Mouse (Mus musculus) liver, postnatal 0 days (tissue): ENCODE measurements around the gene Ky. TPM values are rescaled to one million over a fixed set of nuclear protein-coding genes. Genes with fewer than 3 reads are reported as not detected.

Source experiments
- ATAC-seq: fragments of 200-750 bp; cut with Nextera tagmentation; 2 replicates; pipeline ENCODE4 v1.8.0; 2017; ENCODE audit warnings: mild to moderate bottlenecking, moderate library complexity
- DNase-seq: peaks from one replicate; pipeline ENCODE4 v3.0.0-alpha.2; 2016
- H3K27ac ChIP-seq: fragments of 300-500 bp; sonication (generic); 2 replicates; pipeline ENCODE4 v1.5.1; 2014; ENCODE audit warnings: antibody characterized with exemption, moderate library complexity, mild to moderate bottlenecking, low read depth
- H3K27me3 ChIP-seq: fragments of 300-500 bp; sonication (generic); 2 replicates; pipeline ENCODE4 v1.6.1; 2014; ENCODE audit warnings: low read length, control low read depth, mixed read lengths; ENCODE audit not compliant: insufficient read depth
- H3K36me3 ChIP-seq: fragments of 300-500 bp; sonication (generic); replicated peaks from 2 replicates; pipeline ENCODE4 v1.6.1; 2014; ENCODE audit warnings: mild to moderate bottlenecking, control low read depth, low read length, moderate library complexity, mixed read lengths; ENCODE audit not compliant: insufficient read depth
- H3K4me1 ChIP-seq: fragments of 300-500 bp; sonication (generic); 2 replicates; pipeline ENCODE4 v1.6.1; 2014; ENCODE audit warnings: antibody characterized with exemption, mild to moderate bottlenecking, control low read depth; ENCODE audit not compliant: insufficient read depth
- H3K4me2 ChIP-seq: fragments of 300-500 bp; sonication (generic); 2 replicates; pipeline ENCODE4 v1.6.1; 2014; ENCODE audit warnings: low read depth, mild to moderate bottlenecking, low read length, moderate library complexity, mixed read lengths
- H3K4me3 ChIP-seq: fragments of 300-500 bp; sonication (generic); 2 replicates; pipeline ENCODE4 v1.5.1; 2014; ENCODE audit warnings: low read depth, low read length
- H3K9ac ChIP-seq: fragments of 300-500 bp; sonication (generic); replicated peaks from 2 replicates; pipeline ENCODE4 v1.6.1; 2014; ENCODE audit warnings: mild to moderate bottlenecking, moderate library complexity
- H3K9me3 ChIP-seq: fragments of 300-500 bp; sonication (generic); 2 replicates; pipeline ENCODE4 v1.6.1; 2016; ENCODE audit warnings: mild to moderate bottlenecking, control low read depth, low read length, mixed read lengths
- CTCF ChIP-seq: sonication (generic); IDR thresholded peaks from 2 replicates; pipeline ENCODE4 v1.5.1; 2016; ENCODE audit warnings: antibody characterized with exemption, low read depth
- EP300 ChIP-seq: IDR thresholded peaks from 2 replicates; pipeline ENCODE4 v1.6.1; 2016; ENCODE audit warnings: antibody characterized with exemption, low read depth, mild to moderate bottlenecking
- WGBS: fragments of 180-500 bp; shearing (Covaris S2); extraction: QIAGEN DNeasy Blood & Tissue Kit; methylation state at CpG from one replicate; pipeline ENCODE4 v1.1.7; 2014; ENCODE audit not compliant: insufficient replicate concordance; 5-methylcytosine and 5-hydroxymethylcytosine counted together
- polyA plus RNA-seq: library from polyadenylated mRNA; unstranded; fragments of >200 nt; fragmentation: Nextera tagmentation; extraction: Ambion mirVana; gene quantifications from 2 replicates; pipeline ENCODE4 v1.2.1, GENCODE M21; 2015

The Ky gene
- polyA plus RNA-seq, 1 experiment from 2014 or later: not detected

- DNase-seq (no peak), ATAC-seq (no peak)
- no peaks in the 10 kb centered on the region for H3K4me1 ChIP-seq
- no peak overlapping the region for H3K9ac ChIP-seq
- H3K9me3 ChIP-seq: peaks cover 6% of the 10 kb centered on the region
- 0 out of 2 replicates have a peak, but pooled peaks cover 4% of the 10 kb centered on the region for H3K27me3 ChIP-seq
- no peak overlapping the region for H3K4me2 ChIP-seq
- H3K27ac ChIP-seq: no peak overlapping the region
- H3K36me3 ChIP-seq: no peaks in the 10 kb centered on the region
- H3K4me3 ChIP-seq: no peak overlapping the region
- TF ChIP-seq EP300: no peak
- no peak for TF ChIP-seq CTCF
- 75% methylated on average over 3 of the region's 3 CpGs for WGBS
These were observed 48.2 kb downstream of the Ky start for GRCm38 (mm10) chr9:102553781-102554180.

GRCm38 (mm10) chr9:102558463-102558862 lies 52.9 kb downstream of the Ky start:
- H3K4me1 ChIP-seq: no peaks in the 10 kb centered on the region
- H3K9me3 ChIP-seq: peaks cover 7% of the 10 kb centered on the region
- no peak for TF ChIP-seq EP300
- 0 out of 2 replicates have a peak, but pooled peaks have one; percentile 5 for TF ChIP-seq CTCF
- WGBS: 80% methylated on average over 3 of the region's 3 CpGs
- H3K36me3 ChIP-seq: no peaks in the 10 kb centered on the region
- no peak for ATAC-seq
- H3K27me3 ChIP-seq: no peaks in the 10 kb centered on the region
- H3K4me2 ChIP-seq: no peak overlapping the region
- DNase-seq: no peak
- no peak overlapping the region for H3K9ac ChIP-seq
- H3K4me3 ChIP-seq: no peak overlapping the region
- no peak overlapping the region for H3K27ac ChIP-seq

GRCm38 (mm10) chr9:102572888-102573287 lies 67.3 kb downstream of the Ky start:
- no peaks in the 10 kb centered on the region for H3K36me3 ChIP-seq
- 72% methylated on average over 5 of the region's 5 CpGs for WGBS
- H3K9ac ChIP-seq: no peak overlapping the region

GRCm38 (mm10) chr9:102577480-102577879 lies 71.9 kb downstream of the Ky start:
- no peak for TF ChIP-seq CTCF
- TF ChIP-seq EP300: no peak
- ATAC-seq: no peak
- WGBS: 36% methylated on average over 5 of the region's 5 CpGs
- H3K4me3 ChIP-seq: no peak overlapping the region
- no peak overlapping the region for H3K27ac ChIP-seq
- H3K9ac ChIP-seq: no peak overlapping the region
- H3K4me2 ChIP-seq: no peak overlapping the region
- H3K36me3 ChIP-seq: no peaks in the 10 kb centered on the region
- H3K9me3 ChIP-seq: 0 out of 2 replicates have a peak, but pooled peaks cover 3% of the 10 kb centered on the region
- H3K4me1 ChIP-seq: no peaks in the 10 kb centered on the region; the same call in 1 of the 2 replicates
- no peak for DNase-seq
- no peaks in the 10 kb centered on the region for H3K27me3 ChIP-seq

More at GRCm38 (mm10) chr9:102572888-102573287, 67.3 kb downstream of the Ky start:
- Histone ChIP-seq H3K27me3 (no peaks in the 10 kb centered on the region), H3K27ac (no peak overlapping the region), H3K4me1 (no peaks in the 10 kb centered on the region; the same call in 1 of the 2 replicates), H3K9me3 (0 out of 2 replicates have a peak, but pooled peaks cover 3% of the 10 kb centered on the region), H3K4me3 (no peak overlapping the region), H3K4me2 (no peak overlapping the region)
- no peak for ATAC-seq
- DNase-seq: no peak
- TF ChIP-seq EP300: no peak
- TF ChIP-seq CTCF: no peak

- no peak for ATAC-seq
- TF ChIP-seq EP300 (no peak), CTCF (no peak)
- Histone ChIP-seq H3K4me1 (no peaks in the 10 kb centered on the region; the same call in 1 of the 2 replicates), H3K4me2 (no peak overlapping the region), H3K27ac (no peak overlapping the region), H3K36me3 (peaks cover 17% of the 10 kb centered on the region; the same call in 1 of the 2 replicates), H3K9ac (no peak overlapping the region), H3K4me3 (no peak overlapping the region), H3K9me3 (no peaks in the 10 kb centered on the region), H3K27me3 (no peaks in the 10 kb centered on the region)
- no peak for DNase-seq
- 69% methylated on average over 12 of the region's 12 CpGs for WGBS
These were observed 76.4 kb downstream of the Ky start for GRCm38 (mm10) chr9:102581921-102582469.

GRCm38 (mm10) chr9:102587347-102587746 lies 81.8 kb downstream of the Ky start:
- Histone ChIP-seq H3K27ac (no peak overlapping the region), H3K36me3 (peaks cover 20% of the 10 kb centered on the region), H3K9me3 (no peaks in the 10 kb centered on the region), H3K4me3 (no peak overlapping the region), H3K9ac (no peak overlapping the region), H3K27me3 (no peaks in the 10 kb centered on the region), H3K4me2 (no peak overlapping the region), H3K4me1 (no peaks in the 10 kb centered on the region)
- WGBS: 79% methylated on average over 5 of the region's 5 CpGs
- ATAC-seq (no peak), DNase-seq (no peak)
- TF ChIP-seq EP300 (no peak), CTCF (no peak)
